Mouse (Mus musculus) mouse trophoblast stem cell (cell line): ENCODE measurements around the gene Zbtb16.

Source experiments
- in situ Hi-C, 2 experiments: fragments of 300-500 bp; cut with MseI, MboI; formaldehyde crosslinking; loops; 2 replicates in 1 of 2; 3 replicates in 1 of 2; pipeline ENCODE4 v1.15.1; 2025

Gene Zbtb16

DNA sequence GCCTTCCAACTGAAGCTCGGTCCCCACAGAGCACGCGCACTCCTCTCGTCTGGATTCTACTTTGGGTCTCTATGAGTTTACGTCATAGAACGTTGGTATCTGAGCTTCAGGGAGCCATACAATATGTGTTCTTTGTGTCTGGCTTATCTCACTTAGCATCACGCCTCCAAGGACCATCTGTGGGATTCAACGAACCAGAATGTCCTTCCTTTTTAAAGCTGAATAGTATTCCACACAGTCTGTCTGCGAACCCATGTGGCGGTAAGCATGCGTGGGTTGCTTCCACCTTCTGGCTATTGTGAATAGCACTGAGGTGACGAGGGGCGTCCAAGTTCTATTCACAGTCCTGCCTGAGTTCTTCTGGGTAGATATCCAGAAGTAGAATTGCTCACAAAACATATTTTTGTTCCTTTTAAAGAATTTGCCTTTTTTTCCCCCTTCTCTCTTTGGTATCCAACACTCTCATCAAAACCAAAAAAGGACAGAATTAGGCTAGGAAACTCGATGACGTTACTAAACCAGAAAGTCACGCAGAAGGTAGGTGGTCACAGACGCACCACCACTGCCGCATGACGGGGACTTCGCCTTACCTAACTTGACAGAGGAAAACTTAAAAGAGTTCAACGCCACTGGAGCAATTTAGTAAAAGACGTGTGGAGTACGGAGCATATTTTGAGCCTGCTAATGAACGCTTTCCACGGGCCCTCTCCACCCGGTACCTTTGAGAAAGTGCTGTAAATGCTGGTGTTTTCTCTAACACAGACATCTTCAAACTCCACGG is 32.4 kb downstream of the Zbtb16 start:
- in situ Hi-C loops, result no loop called here

DNA sequence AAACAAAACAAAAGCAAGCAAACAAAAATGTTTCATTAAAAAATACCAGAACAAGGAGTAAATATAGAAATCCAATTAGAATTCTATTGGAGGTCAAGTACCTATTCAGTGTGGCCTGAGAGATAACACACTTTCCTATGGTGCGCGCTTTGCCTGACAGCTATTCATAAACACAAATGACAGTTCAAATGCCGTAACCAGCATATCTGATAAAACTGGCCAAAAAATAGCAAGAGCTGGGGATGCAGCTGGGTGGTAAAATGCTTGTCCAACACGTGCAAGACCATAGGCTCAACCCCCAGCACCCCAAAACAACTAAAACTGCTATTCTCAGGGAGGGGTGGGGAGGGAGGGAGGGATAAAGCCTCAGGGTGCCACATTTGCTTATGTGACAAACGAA is 33.6 kb downstream of the Zbtb16 start:
- in situ Hi-C loops, result no loop called here

DNA sequence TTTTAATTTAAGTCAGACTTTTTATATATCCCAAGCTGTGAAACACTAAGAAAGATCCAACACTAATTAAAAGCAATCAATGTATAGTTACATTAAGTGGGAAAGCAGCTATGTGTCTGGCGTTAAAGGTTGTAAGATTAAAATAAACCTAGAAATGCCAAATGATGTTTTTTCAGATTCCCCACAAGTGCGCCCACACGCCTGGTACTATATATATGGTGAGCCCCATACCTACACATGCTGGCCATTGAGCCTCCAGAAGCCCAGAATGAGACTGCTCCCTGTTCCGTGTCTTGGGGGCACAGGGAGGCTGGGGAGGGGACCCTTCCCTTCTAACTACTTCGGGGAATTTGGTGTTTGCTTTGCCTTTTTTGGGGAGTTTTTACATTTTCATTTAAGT is 34.7 kb downstream of the Zbtb16 start:
- in situ Hi-C loops, result no loop called here

DNA sequence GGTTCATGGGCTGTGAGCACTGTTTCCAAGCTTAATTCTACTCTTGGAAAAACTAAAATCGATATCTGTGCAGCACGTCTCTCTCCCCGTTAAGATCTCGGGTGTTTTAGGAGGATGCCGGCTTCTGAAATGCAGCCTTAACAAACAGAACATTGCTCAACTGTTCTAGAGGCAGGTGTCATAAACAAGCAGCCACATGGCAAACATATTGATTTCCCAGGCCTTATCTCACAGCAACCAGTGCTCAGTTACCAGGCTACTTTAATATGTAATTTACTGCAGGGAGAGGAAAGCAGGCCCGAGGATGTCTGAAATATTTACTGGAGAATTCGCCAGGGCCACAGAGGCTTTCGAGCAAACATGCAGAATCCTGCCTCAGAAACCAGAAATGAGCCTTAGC is 35.4 kb downstream of the Zbtb16 start:
- in situ Hi-C loops, result no loop called here

DNA sequence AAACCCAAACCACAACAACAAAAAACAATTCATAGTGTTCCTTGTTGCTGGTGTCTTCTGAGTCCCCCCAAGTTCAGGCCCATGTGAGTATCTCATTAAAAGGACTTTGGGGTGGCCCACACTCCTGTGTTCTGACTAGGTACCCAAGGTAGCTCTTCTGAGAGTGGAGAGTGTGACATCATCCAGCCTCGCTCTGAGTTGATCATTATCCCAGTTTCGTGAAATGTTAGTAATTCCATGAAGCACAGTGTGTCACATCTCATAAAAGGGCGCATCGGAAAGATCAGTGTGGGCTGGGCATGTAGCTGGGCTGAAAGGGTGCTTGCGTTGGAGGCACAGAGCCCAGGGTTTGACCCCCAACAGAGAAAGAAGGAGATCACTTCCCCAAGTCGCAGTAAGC is 38.0 kb downstream of the Zbtb16 start:
- in situ Hi-C loops, result no loop called here

DNA sequence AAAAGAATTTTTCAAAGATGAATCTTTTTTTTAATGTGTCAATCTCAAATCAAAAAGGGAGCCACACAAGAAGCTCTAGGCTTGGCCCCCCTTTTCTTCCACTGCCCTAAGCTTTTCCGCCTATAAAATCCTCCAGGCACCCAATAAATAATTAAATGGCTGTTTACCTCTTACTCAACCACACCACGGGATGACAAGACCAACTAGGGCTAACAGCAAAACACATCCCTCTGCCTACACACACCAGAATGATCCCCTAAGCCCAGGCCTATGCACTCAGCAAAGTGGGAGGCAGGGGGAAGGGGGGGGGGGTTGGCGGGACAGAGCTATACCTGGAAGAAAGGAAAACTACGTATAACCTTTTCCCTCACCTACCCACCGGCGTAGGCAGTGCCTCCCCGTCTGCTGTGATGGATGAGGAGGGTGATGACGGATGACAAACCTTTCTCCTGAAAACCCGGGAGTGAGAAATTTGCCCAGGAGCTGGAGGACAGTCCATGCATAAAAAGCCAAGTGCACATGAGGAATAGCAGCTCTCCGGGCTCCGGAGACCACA is 39.7 kb downstream of the Zbtb16 start:
- in situ Hi-C loops, result no loop called here

DNA sequence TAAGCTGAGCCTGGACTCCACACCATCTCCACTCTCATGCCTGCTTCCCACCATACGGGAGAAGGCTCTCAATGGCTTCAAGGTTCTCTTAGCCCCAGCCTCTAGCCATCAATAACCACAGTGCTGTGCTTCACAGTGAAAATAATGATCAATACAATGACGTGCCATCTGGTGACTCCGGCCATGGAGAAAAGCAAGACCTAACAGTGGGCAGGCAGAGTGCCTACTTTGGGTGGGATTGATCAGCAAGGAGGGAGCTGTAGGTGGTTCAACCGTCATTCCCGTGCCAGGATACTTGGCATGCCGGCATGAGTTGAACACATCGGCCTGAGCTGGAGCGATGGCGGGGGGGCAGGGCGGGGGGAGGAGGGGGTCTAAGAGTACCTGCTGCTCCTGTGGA is 40.3 kb downstream of the Zbtb16 start:
- in situ Hi-C loops, result no loop called here

DNA sequence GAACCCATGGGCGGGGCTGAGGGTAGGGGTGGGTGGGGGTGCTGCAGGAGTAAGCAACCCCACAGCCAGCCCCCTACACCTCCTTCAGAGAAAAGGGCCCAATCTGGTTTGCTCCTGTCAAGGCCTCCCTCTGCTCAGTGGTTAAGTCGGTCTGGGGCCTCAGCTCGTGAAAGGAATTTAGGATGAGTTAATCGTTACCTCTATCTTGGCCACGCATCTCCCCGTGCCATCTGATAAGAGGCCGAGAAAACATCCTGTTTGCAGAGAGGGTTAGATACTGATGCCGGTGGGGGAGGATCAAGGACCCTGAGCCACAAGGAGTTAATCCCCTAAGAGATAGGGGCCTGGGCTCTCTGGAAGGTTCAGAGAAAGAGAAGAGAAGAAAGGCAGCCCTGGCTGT is 40.9 kb downstream of the Zbtb16 start:
- in situ Hi-C loops, result no loop called here

DNA sequence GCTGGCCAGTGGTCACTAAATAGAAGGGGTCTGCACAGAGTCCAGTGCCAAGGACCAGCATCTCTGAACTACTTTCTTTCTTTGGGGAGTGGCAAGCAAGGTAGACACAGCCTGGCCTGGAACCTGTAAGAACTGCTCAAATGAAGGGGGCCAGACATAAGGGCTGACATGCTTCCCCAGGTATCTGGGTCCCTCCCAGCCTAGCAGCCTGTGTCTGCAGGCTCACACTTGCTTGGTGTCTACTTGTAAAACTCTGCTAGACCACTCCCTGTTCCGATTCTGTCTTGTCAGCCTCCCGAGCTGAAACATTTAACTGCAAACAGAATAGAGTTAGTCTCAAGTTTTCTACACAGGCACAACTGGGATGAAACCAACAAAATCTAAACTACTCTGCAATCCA is 41.6 kb downstream of the Zbtb16 start:
- in situ Hi-C loops, result no loop called here

DNA sequence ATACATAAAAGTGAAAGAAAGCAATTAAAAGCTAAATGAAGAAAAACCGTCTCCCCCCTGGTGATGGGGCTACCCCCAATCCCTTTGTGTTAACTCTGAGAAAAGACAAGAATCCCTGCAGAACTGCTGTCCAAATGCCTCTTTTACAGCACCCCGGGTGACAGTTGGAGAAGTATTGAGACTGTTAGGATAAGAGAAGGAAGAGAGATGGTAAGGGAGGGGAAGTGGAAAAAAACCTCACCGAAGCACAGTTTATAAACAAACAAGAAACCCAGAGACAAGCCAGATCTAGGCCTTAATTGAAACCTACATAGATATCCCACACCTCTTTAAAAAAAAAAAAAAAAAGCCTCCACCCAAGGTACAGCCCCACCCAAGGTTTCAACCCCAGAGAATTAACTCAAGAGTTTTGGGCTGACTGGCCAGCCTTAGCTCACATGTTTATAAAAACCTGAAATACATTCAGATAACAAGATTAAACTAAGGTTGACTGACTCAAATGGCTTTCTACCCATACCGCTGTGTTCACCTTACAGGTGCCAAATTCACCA is 42.3 kb downstream of the Zbtb16 start:
- in situ Hi-C loops, result no loop called here

DNA sequence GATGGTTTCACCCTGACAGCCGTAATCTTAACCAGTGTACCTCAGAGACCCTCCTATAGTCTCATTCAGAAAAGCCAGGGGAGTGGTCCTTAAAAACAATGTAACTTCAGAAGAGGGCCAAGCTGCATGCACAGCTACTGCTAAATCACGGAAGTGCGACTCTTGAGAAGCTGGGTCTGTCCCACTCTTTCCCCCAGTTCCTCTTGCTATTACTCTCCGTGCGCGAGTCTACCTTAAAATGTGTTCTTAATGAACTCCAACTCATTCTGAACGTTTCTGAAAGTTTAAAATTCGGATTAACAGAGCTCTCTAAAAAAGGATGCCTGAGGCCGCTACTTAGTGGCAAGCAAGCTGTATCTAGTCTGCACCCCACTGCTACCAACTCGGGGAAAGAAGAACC is 45.4 kb downstream of the Zbtb16 start:
- in situ Hi-C loops, result no loop called here

DNA sequence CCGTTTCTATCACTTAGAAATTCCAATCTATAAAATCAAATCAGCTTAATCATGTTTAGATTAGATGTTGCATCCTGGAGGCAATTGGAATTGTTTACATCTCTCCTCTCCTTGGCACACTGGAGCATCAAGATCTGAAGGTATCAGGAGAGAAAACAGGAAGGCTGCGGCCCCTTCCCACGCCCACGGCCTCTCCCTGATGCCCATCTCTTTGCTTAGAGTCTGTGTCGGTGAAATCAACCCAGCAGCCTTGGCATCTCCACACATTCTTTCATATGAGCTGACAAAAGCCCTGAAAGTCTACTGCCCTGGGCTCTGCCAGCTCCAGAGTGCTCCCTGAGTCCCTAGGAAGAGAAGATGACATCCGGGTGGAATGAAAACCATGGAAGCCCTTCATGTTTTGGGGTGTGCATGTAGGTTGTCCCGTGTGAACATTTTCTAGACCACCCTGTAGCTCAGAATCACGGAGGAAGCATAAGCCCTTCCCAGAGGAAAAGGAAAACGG is 48.1 kb downstream of the Zbtb16 start:
- in situ Hi-C loops, result no loop called here

DNA sequence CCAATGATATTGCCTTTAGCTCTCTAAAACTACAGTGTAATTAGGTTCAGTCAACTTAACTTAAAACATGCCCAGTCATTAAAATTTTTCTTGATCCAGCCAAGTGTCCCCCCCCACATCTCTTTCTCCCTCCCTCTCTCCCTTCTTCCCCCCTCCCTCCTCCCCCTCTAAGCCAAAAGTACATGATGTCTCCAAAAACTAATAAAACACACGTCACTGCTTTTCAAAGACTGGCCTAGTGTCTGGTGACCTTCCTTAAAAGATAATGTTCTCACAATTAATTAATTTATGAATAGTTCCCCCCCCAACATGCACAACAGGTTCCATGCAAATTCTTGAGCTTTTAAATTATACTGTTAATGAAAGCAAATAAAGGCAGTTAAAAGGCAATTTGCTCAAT is 48.7 kb downstream of the Zbtb16 start:
- in situ Hi-C loops, result no loop called here

DNA sequence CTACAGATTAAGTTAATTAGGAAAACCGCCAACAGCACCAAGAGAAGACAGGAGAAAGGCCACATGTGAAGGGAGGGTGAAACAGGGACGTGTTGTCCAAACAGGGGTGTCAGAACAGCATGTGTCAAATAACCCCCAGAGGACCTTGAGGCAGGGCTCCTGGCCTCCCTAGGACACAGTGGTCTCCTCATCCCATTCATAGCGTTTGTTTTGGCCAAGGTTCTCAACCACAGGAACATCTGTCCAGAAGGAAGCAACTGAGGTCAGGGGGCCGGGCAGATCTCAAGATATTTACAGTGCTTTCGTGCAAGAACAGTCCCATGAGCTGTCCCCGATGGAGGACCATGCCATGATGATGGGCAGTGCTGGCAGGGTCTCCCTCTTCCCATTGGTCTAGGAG is 49.2 kb downstream of the Zbtb16 start:
- in situ Hi-C loops, result no loop called here

DNA sequence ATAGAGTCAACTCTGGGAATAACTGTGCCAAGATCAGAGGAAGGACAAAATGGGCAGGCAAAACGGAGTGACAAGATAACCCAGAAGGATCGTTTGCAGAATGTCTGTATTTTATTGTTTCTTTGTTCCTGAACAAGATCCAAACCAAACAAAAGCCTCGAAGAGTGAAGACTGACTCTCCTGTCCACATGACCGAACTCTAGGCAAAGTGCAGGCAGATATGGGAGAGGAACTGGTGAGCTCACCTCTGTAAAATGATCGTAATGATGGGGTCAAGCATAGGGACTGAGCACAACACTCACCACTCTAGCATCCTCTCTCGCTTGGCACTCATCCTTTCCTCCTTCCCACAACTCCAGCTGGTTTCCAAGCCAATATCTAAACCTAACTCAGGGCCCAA is 51.1 kb downstream of the Zbtb16 start:
- in situ Hi-C loops, result no loop called here

DNA sequence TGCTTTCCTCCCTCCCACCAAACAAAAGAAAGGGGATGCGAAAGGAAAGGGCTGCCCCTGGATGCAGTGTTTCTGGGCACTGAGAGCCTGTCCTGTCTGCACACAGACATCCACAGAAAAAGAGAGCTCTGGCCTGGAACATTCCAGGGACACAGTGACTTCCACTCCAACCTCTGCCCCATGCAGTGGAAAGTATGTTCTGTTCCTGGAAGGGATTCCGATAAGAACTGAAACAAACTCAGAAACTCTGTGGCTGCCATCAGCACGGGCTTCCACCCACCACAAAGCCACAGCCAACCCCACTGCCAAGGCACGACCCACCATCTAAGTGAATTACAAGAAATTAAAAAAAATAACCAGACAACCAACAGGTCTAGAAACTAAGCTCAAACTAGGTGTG is 52.7 kb downstream of the Zbtb16 start:
- in situ Hi-C loops, result no loop called here

DNA sequence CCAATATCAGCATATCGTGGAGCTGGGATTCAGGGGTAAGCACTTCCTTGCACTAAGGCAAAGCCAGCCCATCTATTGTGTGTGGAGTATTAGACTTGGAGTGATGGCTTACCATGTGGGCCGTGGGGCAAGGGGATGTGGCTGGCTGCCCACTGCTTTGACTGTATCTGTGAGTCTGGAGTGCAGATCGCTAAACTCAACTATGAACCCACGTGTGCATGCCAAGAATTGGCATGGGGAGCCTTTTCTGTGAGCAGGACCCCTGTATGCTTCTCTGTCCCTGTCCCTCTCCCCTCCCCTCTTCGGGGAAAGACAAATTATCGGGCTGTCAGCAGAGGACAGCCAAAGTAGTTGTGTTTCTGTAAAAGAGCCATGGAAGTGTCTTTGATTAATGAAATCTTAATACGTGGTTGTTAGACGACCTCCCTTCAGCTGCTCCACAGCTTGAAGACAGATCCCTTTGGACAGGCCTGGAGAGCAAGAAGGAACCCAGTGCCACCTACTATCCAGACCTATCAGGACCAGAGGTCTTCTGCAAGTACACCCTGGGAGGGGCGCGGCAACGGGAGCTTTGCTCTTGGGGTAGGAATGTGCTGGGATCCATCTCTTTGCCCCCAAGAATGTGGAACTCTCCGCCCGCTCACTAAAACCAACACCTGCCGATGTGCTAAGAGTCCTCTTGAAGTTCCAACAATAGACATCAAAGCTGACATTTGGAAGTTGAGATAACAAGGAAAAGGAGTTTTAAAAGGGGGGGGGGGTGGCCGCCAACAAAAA is 53.5 kb downstream of the Zbtb16 start:
- in situ Hi-C loops, result no loop called here

DNA sequence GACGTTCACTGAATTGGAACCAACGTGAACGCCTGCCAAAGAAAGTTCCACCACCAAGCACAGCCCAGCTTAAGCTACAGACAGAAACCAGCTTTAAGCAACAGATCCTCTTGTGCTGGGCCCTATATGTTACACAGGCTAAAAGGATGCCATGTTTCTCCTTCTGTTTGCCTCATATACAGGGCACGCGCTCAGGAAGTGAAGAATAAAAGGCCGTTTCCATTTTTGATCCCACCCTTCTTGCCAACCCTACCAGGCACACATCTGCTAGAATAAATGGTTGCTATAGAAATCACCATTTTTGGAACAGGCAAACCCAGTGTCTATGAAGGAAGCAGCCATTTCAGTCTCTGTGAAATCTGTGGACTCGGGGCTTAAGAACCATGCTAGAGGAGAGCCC is 59.8 kb downstream of the Zbtb16 start:
- in situ Hi-C loops, result no loop called here

DNA sequence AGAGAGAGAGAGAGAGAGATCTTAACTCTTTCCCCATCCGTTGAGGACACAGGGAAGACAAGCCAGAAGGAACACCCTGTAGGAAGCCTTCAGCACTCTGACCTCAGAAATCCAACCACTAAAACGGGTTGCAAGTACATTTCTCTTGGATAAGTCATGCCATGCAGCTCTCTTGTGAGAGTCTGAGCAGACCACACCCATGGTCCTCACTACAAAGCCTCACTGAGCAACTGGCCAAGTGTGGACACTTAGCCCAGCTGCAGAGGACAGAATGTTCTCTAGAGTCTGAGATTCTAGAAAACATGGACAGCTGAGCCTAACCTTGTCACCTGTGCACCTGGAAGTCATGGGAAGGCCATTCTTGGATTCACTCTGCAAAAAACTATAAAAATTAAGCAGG is 60.5 kb downstream of the Zbtb16 start:
- in situ Hi-C loops, result no loop called here

DNA sequence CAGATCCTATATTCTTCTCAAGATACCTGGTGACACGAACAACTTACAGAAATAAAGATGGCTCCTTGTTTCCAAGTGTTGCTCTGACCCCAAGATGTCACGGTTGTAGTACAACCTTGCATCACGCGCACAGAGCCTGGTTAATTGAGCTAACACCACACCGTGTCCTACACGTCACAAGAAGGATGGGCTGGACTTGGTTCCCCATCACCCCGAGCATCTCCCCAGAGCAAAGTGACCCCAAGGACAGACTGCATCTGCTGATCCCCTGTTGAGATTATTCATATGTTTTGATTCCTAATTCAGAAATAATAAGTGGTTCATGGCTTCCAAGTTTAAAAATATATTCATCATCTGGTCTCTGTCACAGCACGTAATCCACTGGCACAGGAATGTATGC is 62.3 kb downstream of the Zbtb16 start:
- in situ Hi-C loops, result no loop called here

DNA sequence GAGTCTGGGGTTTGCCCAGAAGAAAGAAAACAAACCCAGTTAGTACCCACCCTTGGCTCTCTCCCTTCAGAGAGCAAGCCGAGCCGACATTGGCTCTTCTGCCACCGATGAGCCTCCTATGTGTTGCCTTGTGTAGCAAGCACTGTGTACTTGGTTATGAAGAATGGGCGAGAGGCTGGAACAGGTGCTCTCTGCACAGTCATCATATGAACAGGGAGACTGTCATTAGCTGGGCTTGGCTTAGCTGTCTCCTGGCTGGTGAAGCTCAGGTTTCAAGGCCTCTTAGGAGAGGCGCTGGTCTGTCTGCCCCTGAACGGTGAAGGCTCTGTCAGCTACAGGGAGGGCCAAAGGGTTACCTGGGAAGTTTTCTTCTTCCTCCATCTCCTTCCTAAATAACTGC is 62.9 kb downstream of the Zbtb16 start:
- in situ Hi-C loops, result no loop called here

DNA sequence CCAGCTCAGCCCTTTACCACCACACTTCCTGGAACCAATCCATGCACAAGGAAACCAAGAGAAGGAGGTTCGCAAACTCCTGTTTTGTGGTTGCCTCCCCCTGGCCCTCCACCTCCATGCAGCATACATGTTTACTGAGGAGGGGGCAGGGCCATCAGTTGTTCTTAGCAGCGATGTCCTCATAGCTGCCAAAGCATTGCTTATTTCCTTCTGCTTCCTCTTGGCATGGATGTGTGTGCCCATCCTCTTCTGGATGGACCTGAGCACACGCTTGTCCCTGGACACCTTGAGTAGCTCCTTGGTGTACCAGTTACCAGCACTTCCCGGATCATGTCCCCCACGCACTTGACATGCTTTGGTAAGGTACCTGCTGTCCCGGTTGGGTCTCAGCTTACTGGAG is 64.5 kb downstream of the Zbtb16 start:
- in situ Hi-C loops, result no loop called here

DNA sequence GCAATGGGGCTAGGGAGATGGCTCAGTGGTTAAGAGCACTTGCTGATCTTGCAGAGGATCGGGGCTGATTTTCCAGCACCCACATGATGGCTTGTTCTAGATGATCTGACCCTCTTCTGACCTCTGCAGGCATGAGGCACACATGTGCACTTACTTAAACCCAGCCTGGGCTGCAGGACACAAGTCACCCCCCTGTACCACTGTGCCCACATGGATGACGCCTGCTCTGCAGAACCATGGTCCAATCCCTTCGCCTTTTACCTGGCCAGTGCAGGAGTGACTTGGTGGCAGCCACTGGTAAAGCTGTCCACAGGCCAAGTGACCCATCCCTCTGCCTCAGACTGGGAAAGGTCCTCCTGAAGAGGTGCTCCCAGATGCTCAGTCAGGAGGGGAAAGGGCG is 67.1 kb downstream of the Zbtb16 start:
- in situ Hi-C loops, result no loop called here
